Mouse (Mus musculus) mesoderm, embryonic 11.5 days (tissue): ENCODE measurements around the gene Ctcfl.

Experiments
- DNase-seq: peaks from one replicate; pipeline ENCODE4 v3.0.0-alpha.2; 2012; ENCODE audit warnings: low read depth, low spot score

Gene Ctcfl

DNA sequence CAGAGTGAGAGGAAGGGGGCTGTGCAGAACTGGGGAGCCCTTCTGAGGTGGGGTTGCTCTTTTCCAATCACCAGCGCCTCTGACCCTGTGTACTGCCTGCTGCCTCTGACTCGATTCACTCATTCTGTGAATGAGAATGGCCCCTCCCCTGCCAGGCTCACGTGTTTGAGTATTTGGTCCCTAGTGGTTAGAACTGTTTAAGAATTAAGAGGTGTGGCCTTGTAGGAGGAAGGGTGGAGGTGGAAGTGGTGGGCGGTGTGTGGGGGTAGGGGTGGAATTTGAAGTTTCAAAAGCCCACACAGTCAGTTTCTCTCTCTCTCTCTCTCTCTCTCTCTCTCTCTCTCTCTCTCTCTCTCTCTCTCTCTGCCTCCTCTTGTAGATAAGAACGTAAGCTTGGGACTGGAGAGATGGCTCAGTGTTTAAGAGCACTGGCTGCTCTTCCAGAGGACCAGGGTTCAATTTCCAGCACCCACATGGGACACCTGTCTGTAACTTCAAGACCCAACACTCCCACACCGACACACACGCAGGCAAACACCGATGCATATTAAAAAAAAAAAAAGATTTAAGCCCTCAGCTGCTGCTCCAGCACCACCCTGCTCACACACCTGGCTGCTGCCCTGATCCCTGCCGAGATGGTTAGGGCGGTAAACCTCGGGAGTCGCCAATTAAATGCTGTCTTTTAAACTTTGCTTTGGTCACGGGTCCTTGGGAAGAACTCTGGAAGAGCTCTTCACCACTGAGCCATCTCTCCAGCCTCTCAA is 35.4 kb downstream of the Ctcfl start:
- DNase-seq, result no peak

- no peak for DNase-seq
Observed at GRCm38 (mm10) chr2:173083106-173083505, 36.2 kb downstream of the Ctcfl start.

DNA sequence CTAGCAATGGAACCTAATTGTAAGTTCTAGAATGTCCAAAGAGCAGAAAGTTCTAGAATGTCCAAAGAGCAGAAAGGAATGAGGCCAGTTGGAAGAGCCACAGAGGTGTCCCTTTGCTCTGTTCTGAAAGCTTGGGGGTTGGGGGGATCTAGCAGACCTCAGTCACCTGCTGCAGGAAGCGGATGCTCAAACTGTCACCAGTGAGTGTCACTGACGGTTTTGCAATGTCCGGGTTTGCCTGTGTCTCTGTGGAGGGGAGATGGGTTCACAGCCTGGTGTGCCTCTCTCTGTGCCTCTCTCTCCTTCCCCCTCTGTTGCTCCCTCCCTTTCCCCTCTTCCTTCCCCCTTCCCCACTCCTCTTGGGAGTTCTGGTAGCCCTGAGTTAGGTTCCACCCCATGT is 36.6 kb downstream of the Ctcfl start:
- no peak for DNase-seq

DNA sequence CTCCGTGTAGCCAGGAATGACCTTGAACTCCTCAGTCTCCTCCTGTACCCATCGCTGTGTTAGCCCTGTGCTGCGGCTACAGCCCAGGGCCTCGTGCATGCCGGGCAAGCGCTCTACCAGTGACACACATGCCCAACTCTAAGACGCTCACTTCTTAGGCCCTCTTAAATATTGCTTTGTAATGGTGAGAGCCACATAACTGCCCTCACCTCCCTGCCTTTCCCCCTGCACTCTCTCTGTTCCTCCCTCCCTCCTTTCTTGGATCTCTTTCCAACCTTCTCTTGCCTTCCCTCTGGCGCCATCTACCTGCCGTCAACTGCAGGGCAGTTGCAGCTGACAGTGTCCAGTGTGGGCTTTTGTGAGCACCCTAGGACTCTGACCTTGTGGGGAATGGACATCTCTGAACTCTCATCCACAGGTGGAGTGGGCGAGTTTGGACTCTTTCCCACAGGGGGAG is 38.5 kb downstream of the Ctcfl start:
- DNase-seq, result peak; percentile 87

DNA sequence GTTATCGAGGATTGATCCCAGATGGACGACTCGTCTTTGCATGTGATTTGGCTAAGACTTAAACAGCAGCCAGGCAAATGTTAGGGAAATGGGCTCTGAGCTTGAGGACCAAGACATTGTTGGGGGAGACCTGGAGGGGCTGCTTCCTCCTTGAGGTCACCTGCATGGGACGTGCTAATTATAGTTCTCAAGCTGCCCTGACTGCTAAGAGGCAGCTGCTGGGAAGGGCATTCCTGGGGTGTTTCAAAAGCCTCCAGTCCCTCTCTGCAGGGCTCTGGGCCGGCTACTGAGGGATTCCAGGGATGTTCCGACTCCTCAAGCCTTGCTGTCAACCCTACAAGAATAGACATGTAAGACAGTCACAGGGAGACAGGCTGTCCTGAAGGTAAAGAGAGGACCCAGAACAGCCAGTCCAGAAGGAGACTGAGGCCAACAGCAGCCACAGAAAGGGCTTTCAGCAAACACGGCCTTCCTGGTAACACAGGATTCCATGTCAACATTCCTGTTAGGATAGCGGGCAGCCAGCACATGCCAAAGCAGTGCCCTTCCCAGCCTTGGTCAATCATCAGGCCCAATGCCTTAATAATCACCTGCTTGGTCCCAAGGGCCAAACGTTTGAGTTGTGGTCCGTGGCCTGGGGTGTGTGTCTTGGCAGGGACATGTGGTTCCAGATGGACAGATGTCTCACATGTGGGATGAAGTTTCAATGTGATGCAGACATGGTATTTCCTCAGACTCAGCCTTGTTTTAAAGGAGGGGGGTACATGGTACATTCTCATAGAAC is 39.4 kb downstream of the Ctcfl start:
- DNase-seq, result no peak

GRCm38 (mm10) chr2:173076921-173077320 is 42.4 kb downstream of the Ctcfl start:
- no peak for DNase-seq

DNA sequence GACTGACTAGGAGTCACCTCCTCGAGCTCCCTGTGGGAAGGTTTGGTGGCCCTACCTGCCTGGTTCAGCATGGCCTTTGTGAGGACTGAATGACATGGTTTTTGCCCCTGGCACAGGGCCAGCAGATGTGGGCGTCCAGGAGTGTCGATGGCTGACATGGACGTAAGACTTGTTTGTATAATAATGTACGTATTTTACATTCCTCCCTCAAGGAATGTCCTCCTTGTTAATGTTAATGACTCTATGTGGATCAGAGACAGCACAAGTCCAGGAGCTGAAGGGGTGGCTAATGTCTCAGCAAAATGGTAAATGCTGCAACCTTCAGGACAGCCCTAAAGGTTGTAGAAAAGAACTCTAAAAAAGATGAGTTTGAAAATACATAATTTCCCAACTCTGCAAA is 45.7 kb downstream of the Ctcfl start:
- DNase-seq, result no peak

DNA sequence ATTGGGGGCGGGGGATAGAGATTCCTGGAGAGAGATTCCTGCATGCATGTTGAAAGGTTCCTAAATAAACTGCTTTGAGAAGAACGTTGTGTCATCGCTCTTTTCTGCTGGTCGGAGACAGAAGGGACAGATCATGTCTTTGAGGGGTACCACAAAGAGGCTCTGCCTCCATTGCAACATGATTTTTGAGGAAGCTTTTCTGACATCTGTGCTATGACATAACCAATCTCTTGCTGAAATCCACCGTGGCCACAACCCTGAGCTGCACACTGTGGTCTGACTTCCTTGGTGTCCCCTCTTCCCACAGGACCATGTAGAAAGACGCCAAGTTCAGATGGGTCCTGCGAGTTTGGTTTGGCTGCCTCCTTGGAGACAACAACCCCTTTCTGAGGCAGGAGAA is 46.4 kb downstream of the Ctcfl start:
- DNase-seq, result no peak

- no peak for DNase-seq
Observed at GRCm38 (mm10) chr2:173064864-173065263, 54.5 kb downstream of the Ctcfl start.

DNA sequence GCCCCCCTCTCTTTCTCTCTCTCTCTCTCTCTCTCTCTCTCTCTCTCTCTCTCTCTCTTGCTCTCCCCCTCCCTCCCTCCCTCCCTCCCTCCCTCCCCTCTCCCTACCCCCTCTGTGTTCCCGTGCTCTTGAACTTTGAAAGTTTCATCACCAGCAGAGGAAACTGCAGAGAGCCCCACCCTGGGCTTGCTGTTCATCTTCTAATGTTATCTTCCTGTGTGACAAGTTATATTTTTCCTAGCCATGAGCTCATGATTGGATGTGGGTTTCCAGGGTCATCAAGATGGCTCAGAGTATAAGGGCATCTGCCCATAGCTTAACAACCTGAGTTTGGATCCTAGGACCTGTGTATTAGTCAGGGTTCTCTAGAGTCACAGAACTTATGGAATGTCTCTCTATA is 56.1 kb downstream of the Ctcfl start:
- DNase-seq, result no peak

- DNase-seq, result no peak
Observed at GRCm38 (mm10) chr2:173061443-173062351, 57.6 kb downstream of the Ctcfl start.

DNA sequence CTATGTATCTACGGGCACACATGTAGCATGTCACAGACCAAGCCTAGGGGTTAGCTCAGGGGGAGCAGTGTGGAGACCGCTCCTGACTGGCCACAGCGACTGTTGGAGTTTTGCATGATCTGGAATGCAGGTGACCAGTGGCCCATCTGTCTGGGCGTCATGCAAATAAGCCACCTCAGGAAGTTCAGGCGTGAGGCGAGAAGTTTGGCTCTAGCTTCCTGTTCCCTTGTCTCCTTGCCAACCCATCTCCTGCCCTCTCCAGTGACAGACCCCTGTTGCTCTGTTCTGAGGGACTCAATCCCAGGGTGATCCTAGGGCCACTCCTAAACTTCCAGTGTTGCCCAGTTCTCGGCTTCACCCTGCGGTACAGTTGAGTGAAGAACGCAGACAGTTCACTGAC is 58.9 kb downstream of the Ctcfl start:
- DNase-seq, result no peak

DNA sequence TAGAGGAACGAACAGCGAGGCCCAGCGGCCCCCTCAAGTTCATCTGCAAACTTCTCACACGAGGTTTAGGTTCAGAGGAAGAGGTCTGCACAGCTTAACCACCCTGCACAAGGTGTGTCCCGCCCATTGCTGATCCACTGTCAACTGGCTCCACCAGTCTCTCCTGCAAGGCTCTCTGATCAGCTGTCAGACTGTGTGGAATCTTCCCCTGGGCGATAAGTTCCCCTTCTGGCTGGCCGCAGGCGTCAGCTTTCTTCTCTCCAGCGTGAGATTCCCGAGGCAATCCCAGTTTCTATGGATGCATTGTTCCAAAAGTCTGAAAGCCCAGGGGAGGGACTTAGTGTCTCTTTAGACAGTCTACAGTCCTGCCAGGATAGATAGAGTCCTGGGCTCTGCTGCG is 61.1 kb downstream of the Ctcfl start:
- DNase-seq, result no peak

- no peak for DNase-seq
Observed at GRCm38 (mm10) chr2:173057623-173058022, 61.7 kb downstream of the Ctcfl start.

- no peak for DNase-seq
Observed at GRCm38 (mm10) chr2:173056882-173057315, 62.4 kb downstream of the Ctcfl start.

GRCm38 (mm10) chr2:173056303-173056881 is 62.9 kb downstream of the Ctcfl start:
- DNase-seq, result no peak

DNA sequence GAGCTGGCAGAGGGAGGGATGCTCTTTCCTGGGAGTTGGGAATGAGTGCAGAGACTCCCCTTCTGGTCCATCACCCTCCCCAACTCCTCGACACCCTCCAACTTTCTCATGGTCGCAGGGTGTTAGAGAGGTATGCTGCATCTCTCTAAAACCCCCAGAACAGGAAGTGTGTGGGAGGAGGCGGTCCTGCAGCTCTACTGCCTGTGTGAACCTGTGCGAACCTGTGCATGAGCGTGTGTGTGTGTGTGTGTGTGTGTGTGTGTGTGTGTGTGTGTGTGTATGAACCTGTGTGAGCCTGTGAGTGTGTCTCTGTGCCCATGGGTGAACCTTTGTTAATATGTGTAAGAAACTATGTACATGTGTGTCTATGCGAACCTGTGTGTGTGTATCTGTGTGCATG is 65.5 kb downstream of the Ctcfl start:
- DNase-seq, result no peak

DNA sequence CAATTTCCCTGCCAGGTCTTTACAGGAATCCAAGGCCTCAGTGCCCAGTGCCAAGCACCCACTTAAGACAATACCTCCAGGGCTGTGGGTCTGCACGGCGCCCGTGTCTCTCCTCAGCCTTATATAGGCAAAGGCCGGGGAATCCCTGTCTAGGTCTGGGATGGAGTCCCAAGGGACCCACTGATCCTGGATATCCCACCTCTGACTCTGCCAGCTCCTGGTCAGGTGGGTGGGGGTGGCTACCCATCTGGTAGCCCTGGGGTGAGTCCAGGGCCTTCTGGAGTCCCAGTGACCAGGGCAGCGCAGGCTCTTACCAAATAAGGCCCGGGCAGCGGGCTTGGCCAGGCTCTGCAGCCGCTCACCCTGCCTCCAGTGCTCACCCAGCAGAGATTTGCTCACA is 66.4 kb downstream of the Ctcfl start:
- DNase-seq, result no peak

GRCm38 (mm10) chr2:173050604-173051382 is 68.5 kb downstream of the Ctcfl start:
- no peak for DNase-seq

DNA sequence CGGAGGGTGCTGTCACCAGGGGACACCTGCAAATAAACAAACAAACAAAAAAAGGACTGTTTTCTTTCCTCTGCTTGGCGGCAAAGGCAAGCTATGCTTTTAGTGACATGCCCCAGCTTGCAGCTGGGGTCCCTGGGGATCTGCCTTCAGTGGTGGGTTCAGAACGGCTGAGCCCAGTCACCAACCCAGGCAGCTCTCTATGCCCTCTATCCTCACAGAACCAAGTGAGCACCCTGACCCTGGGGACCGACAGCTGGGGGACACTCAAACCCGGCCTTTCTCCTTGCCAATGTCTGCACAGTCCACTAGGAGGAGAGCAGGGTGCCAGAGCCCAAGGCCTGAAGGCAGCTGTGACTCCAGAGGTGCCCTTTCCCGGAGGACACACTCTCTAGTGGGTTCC is 69.5 kb downstream of the Ctcfl start:
- no peak for DNase-seq

GRCm38 (mm10) chr2:173049231-173049630 is 70.1 kb downstream of the Ctcfl start:
- DNase-seq, result no peak
